8 mouse cellular contexts compared by ENCODE assay signal in the genomic region with DNA sequence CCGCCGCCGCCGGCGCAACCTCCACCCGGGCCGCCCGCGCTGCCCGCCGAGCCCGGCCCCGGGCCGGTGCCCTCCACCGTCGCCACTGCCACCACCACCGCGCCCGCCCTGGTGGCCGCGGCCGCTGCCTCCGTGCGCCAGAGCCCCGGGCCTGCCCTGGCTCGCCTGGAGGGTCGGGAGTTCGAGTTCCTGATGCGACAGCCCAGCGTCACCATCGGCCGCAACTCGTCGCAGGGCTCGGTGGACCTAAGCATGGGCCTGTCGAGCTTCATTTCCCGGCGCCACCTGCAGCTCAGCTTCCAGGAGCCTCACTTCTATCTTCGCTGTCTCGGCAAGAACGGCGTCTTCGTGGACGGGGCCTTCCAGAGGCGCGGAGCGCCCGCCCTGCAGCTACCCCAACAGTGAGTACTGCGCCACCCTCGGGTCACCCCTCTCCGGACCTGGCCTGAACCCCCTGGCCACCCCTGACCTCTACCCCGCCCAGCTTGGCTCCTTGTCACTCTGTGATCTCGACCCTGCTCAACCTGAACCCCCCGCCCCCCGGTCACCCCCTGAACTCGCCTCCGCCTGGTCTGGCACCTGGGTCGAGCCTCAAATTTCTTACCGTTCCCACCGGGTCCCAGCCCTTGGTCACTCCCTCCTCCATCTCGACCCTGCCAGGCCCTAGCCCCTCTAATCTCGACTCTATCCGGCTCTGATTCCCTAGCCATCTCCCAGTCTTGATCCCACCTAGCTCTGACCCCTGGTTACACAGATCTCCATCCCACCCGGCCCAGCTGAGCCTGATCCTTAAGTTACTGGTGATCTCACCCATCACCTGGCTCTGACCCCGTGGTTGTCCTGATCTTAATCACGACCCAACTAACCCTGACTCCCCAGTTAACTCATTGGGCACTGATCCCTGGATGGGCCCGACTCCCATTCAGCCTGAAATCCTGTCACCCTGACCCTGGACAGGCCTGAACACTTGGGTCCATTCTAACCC. TPM values are rescaled to one million over a fixed set of nuclear protein-coding genes. Genes with fewer than 3 reads are reported as not detected.
DNase-seq lines count a peak whose midpoint lies in the region; ATAC-seq and TF ChIP-seq lines count a peak whose summit lies in the region.

No protein-coding gene starts in this region.

- TF ChIP-seq POLR2A in lung, adult 2 months (IDR thresholded peaks at IDR 0.05; ENCODE audit: borderline replicate concordance, extremely low read depth, low read depth, low read length) = peak; percentile 3; the same call in 1 of the 2 replicates

- H3K9me3 ChIP-seq in erythroblast, embryonic 14.5 days (ENCODE audit: control insufficient read depth, low read length) = no peaks in the 10 kb centered on the region

- H3K4me3 ChIP-seq in lung, adult 2 months (replicated peaks; ENCODE audit: extremely low read depth, low read depth, low read length) = peak overlapping the region; percentile 88
- H3K4me3 ChIP-seq in erythroblast, embryonic 14.5 days (replicated peaks) = peak overlapping the region; percentile 85

- H3K4me1 ChIP-seq in lung, adult 2 months (ENCODE audit: control insufficient read depth, insufficient read depth, low read length) = peaks cover 28% of the 10 kb centered on the region
- H3K4me1 ChIP-seq in erythroblast, embryonic 14.5 days (ENCODE audit: control insufficient read depth) = peaks cover 49% of the 10 kb centered on the region

- ATAC-seq in activated CD4-positive, CD25-positive, alpha-beta regulatory T cell, adult 4 months = peak; percentile 31

- TF ChIP-seq CTCF in lung, adult 2 months (IDR thresholded peaks at IDR 0.05; ENCODE audit: insufficient read depth, low read length) = no peak

- DNase-seq in lung, adult 2 months = no peak
- no peak for DNase-seq in lung, postnatal 14 days
- DNase-seq in induced T-regulatory cell, adult 2 months (ENCODE audit: low read depth) = peak; percentile 63
- peak; percentile 56 to 58 for DNase-seq in lung, postnatal 4 days
- peak; percentile 56 for DNase-seq in splenic B cell, adult 2 months (ENCODE audit: low read depth, low spot score)
- DNase-seq in left cerebral cortex, adult 18-20 months (ENCODE audit: low spot score in 2 of 2) = no peak

- H3K27me3 ChIP-seq in erythroblast, embryonic 14.5 days (ENCODE audit: control insufficient read depth) = no peaks in the 10 kb centered on the region
- H3K27me3 ChIP-seq in splenic B cell, adult 2 months (ENCODE audit: control insufficient read depth, insufficient read depth, low read length, poor library complexity, severe bottlenecking) = no peaks in the 10 kb centered on the region

- H3K36me3 ChIP-seq in erythroblast, embryonic 14.5 days (ENCODE audit: control insufficient read depth) = peaks cover 21% of the 10 kb centered on the region
- H3K36me3 ChIP-seq in splenic B cell, adult 2 months (ENCODE audit: control insufficient read depth, insufficient read depth, low read length, poor library complexity, severe bottlenecking) = peaks cover 2% of the 10 kb centered on the region; the same call in 1 of the 2 replicates

- WGBS in lung, adult 2 months = 1% methylated on average over 67 of the region's 67 CpGs

RNA-seq across cellular contexts. Expression of gene Foxk1, which starts 0.6 kb away (rescaled TPM):
- 23.5 and 26.1 TPM in 2 replicates for polyA plus RNA-seq in lung, adult 2 months (2012; rRNA removed)
- polyA plus RNA-seq in activated CD4-positive, CD25-positive, alpha-beta regulatory T cell, adult 4 months (2017; shearing (Covaris generic)) = 10 to 100 TPM in 1 of 2 experiments, 1 to 10 TPM in 1; 9.4 to 13.3 TPM
- polyA plus RNA-seq in erythroblast, embryonic 14.5 days (2012) = 0.77 and 0.91 TPM in 2 replicates
- 10 to 100 TPM; 40.8 to 41.1 TPM for total RNA-seq in left cerebral cortex, adult 18-20 months (2021)

Comparison
In these comparisons a context has a peak if more than half of its experiments do, and no peak if none do; other contexts are left out.
1. DNase-seq: peak in induced T-regulatory cell, adult 2 months (single experiment), lung, postnatal 4 days (2 of 2) and splenic B cell, adult 2 months (single experiment); none in lung, adult 2 months (single experiment), lung, postnatal 14 days (single experiment) and left cerebral cortex, adult 18-20 months (0 of 2).